Comparison of ENCODE assay signal across 11 mouse cellular contexts in genomic region chr11:96282795-96283430, GRCm38 (mm10). TPM values are rescaled to one million over a fixed set of nuclear protein-coding genes. Genes with fewer than 3 reads are reported as not detected.
A peak's percentile ranks its signal among the peaks of the same experiment; 100 is the strongest.
DNase-seq lines count a peak whose midpoint lies in the region; ATAC-seq and TF ChIP-seq lines count a peak whose summit lies in the region.
"Had no signal": no experiment of that assay in that cellular context is flagged by ENCODE, and none has a peak within 500 bp of the region (broad histone marks: within the 10 kb centered on the region; RNA-seq: fewer than 3 reads in every experiment).

No protein-coding gene starts in this region.

- ATAC-seq in heart, embryonic 12.5 days (ENCODE audit: insufficient number of reproducible peaks, low FRiP score): 0 out of 2 replicates have a peak, but pooled peaks have one; percentile 22
- peak; percentile 20; the same call in 1 of the 2 replicates for ATAC-seq in hindbrain, embryonic 11.5 days (ENCODE audit: low FRiP score)
- no peak for ATAC-seq in limb, embryonic 12.5 days (ENCODE audit: insufficient number of reproducible peaks, insufficient read depth, low FRiP score, low TSS enrichment, low read depth)
- no peak for ATAC-seq in activated CD4-positive, CD25-positive, alpha-beta regulatory T cell, adult 4 months

- no peak for TF ChIP-seq EP300 in CH12.LX (IDR thresholded peaks at IDR 0.05; ENCODE audit: low read length)

- H3K27ac ChIP-seq in heart, embryonic 12.5 days (ENCODE audit: poor library complexity, severe bottlenecking): no peak overlapping the region
- H3K27ac ChIP-seq in CH12.LX (ENCODE audit: insufficient read depth, low read depth): no peak overlapping the region
- peak overlapping the region; percentile 76 for H3K27ac ChIP-seq in hindbrain, embryonic 11.5 days (ENCODE audit: low read depth, low read length)
- no peak overlapping the region for H3K27ac ChIP-seq in limb, embryonic 12.5 days
- H3K27ac ChIP-seq: liver, embryonic 14.5 days had no signal

- no peaks in the 10 kb centered on the region for H3K36me3 ChIP-seq in heart, embryonic 12.5 days
- H3K36me3 ChIP-seq in CH12.LX (replicated peaks in 1 of 2; ENCODE audit: control insufficient read depth in 1 of 2, insufficient read depth in 1 of 2, low read length in 1 of 2): no peaks in the 10 kb centered on the region
- H3K36me3 ChIP-seq in hindbrain, embryonic 11.5 days (ENCODE audit: control insufficient read depth, insufficient read depth, low read length): no peaks in the 10 kb centered on the region
- no peaks in the 10 kb centered on the region for H3K36me3 ChIP-seq in limb, embryonic 12.5 days

- dilution Hi-C loops in CH12.LX (cut with MboI; ENCODE audit: extremely low pct_ligation_motif_present, extremely low pct_unique_long_range_greater_than_20kb, low sequenced_read_pairs): no loop called here

- no peak for TF ChIP-seq RAD21 in CH12.LX (IDR thresholded peaks at IDR 0.05; ENCODE audit: low read depth, low read length)

- H3K4me3 ChIP-seq in heart, embryonic 12.5 days: no peak overlapping the region
- peak overlapping the region in 1 of 3 experiments; percentile 2 for H3K4me3 ChIP-seq in CH12.LX (replicated peaks in 1 of 3; ENCODE audit: low read depth in 2 of 3, low read length in 2 of 3, poor library complexity in 1 of 3)
- peak overlapping the region; percentile 37 for H3K4me3 ChIP-seq in hindbrain, embryonic 11.5 days (ENCODE audit: low read depth, low read length)
- peak overlapping the region; percentile 32 for H3K4me3 ChIP-seq in limb, embryonic 12.5 days (replicated peaks)

- H3K27me3 ChIP-seq in heart, embryonic 12.5 days (replicated peaks): peaks cover 93% of the 10 kb centered on the region
- peaks cover 93% of the 10 kb centered on the region for H3K27me3 ChIP-seq in CH12.LX (replicated peaks)
- peaks cover 88% of the 10 kb centered on the region for H3K27me3 ChIP-seq in hindbrain, embryonic 11.5 days (ENCODE audit: control insufficient read depth, insufficient read depth, low read length)
- H3K27me3 ChIP-seq in limb, embryonic 12.5 days: peaks cover 97% of the 10 kb centered on the region

- H3K4me2 ChIP-seq in heart, embryonic 12.5 days: no peak overlapping the region
- H3K4me2 ChIP-seq in CH12.LX (ENCODE audit: insufficient read depth, low read depth, poor library complexity, severe bottlenecking): peak overlapping the region; percentile 91
- peak overlapping the region; percentile 18; the same call in 1 of the 2 replicates for H3K4me2 ChIP-seq in hindbrain, embryonic 11.5 days (replicated peaks; ENCODE audit: low read depth, low read length)
- peak overlapping the region; percentile 41 for H3K4me2 ChIP-seq in limb, embryonic 12.5 days

- WGBS in heart, embryonic 12.5 days: under 1% methylated on average over 46 of the region's 49 CpGs
- under 1% methylated on average over 49 of the region's 49 CpGs for WGBS in hindbrain, embryonic 11.5 days
- under 1% methylated on average over 49 of the region's 49 CpGs for WGBS in limb, embryonic 12.5 days

- no peak overlapping the region for H3K9ac ChIP-seq in heart, embryonic 12.5 days
- H3K9ac ChIP-seq in CH12.LX (ENCODE audit: insufficient read depth, low read depth): no peak overlapping the region
- H3K9ac ChIP-seq in hindbrain, embryonic 11.5 days (ENCODE audit: low read depth, low read length): peak overlapping the region; percentile 39
- no peak overlapping the region for H3K9ac ChIP-seq in limb, embryonic 12.5 days (replicated peaks)
- H3K9ac ChIP-seq: liver, embryonic 14.5 days had no signal

- in situ Hi-C loops in CH12.LX (cut with MboI; ENCODE audit: low pct_ligation_motif_present, low pct_unique_long_range_greater_than_20kb, low sequenced_read_pairs): no loop called here

- H3K79me2 ChIP-seq in CH12.LX (replicated peaks; ENCODE audit: control insufficient read depth, extremely low read depth, insufficient read depth, poor library complexity, severe bottlenecking): no peaks in the 10 kb centered on the region

- H3K9me3 ChIP-seq in heart, embryonic 12.5 days (replicated peaks): no peaks in the 10 kb centered on the region
- peaks cover 16% of the 10 kb centered on the region for H3K9me3 ChIP-seq in CH12.LX (replicated peaks; ENCODE audit: low read length)
- no peaks in the 10 kb centered on the region for H3K9me3 ChIP-seq in hindbrain, embryonic 11.5 days (ENCODE audit: control insufficient read depth, low read length)
- H3K9me3 ChIP-seq in limb, embryonic 12.5 days: no peaks in the 10 kb centered on the region

- TF ChIP-seq CTCF in CH12.LX (conservative IDR thresholded peaks at IDR 0.05 in 1 of 2, IDR thresholded peaks at IDR 0.05 in 1 of 2; ENCODE audit: low read depth in 2 of 2, low read length in 2 of 2): no peak

- H3K4me1 ChIP-seq in heart, embryonic 12.5 days (replicated peaks): peaks cover 30% of the 10 kb centered on the region
- peaks cover 3 to 8% of the 10 kb centered on the region in 2 experiments; a peak in 3 of 4 replicates for H3K4me1 ChIP-seq in CH12.LX (ENCODE audit: control insufficient read depth in 1 of 2, insufficient read depth in 2 of 2)
- no peaks in the 10 kb centered on the region; the same call in none of the 2 replicates for H3K4me1 ChIP-seq in hindbrain, embryonic 11.5 days (replicated peaks; ENCODE audit: control insufficient read depth, insufficient read depth, low read length)
- H3K4me1 ChIP-seq in limb, embryonic 12.5 days (replicated peaks): peaks cover 39% of the 10 kb centered on the region

- TF ChIP-seq POLR2A in CH12.LX (IDR thresholded peaks at IDR 0.05; ENCODE audit: low read depth, low read length): no peak

- DNase-seq in heart, postnatal 4 days: no peak
- no peak for DNase-seq in CH12.LX (ENCODE audit: extremely low read depth)
- DNase-seq in hindbrain, embryonic 11.5 days (ENCODE audit: low spot score): no peak
- no peak for DNase-seq in frontal cortex, postnatal 10 days (ENCODE audit: low spot score in 2 of 2)
- DNase-seq in thymus, postnatal 10 days (ENCODE audit: low spot score in 2 of 2): no peak

TF ChIP-seq in CH12.LX, 34 proteins besides CTCF, POLR2A, EP300 and RAD21 (continues in another document):
- TF ChIP-seq GABPA (IDR thresholded peaks at IDR 0.05; ENCODE audit: insufficient replicate concordance, low read depth, low read length) (no peak), KAT2A (IDR thresholded peaks at IDR 0.05; ENCODE audit: insufficient replicate concordance, low read length) (no peak), USF1 (IDR thresholded peaks at IDR 0.05; ENCODE audit: low read depth, low read length) (no peak)

RNA-seq across cellular contexts. Expression of gene Hoxb8, which starts 1.2 kb away (rescaled TPM):
- polyA plus RNA-seq in heart, embryonic 12.5 days (2016; fragmentation: Nextera tagmentation; extraction: Ambion mirVana): 0.06 TPM in 1 of 2 replicates, not detected in the other
- total RNA-seq in heart, postnatal 4 days (2021): not detected
- total RNA-seq in CH12.LX (2012; rRNA removed) (not detected in 2 replicates), CH12.LX (2014; rRNA removed) (not detected in 2 replicates)
- not detected in 2 replicates for polyA plus RNA-seq in CH12.LX (2012; ENCODE audit: insufficient read length, low read depth)
- 3.1 and 7.0 TPM in 2 replicates for polyA plus RNA-seq in hindbrain, embryonic 11.5 days (2014; fragmentation: Nextera tagmentation; extraction: Ambion mirVana)
- 0.24 and 0.40 TPM in 2 replicates for polyA plus RNA-seq in limb, embryonic 12.5 days (2016; fragmentation: Nextera tagmentation; extraction: Ambion mirVana)
- polyA plus RNA-seq in activated CD4-positive, CD25-positive, alpha-beta regulatory T cell, adult 4 months (2017; shearing (Covaris generic)): not detected
- total RNA-seq: granulocyte monocyte progenitor cell, adult 5-6 weeks had no signal
- polyA plus RNA-seq: embryonic facial prominence, embryonic 14.5 days had no signal

RNA-seq across cellular contexts. Expression of gene Hoxb7, which starts 3.5 kb away (rescaled TPM):
- polyA plus RNA-seq in heart, embryonic 12.5 days (2016; fragmentation: Nextera tagmentation; extraction: Ambion mirVana): 0.14 and 0.22 TPM in 2 replicates
- under 1 TPM in 1 of 2 experiments, not detected in 1; 0.24 TPM for total RNA-seq in heart, postnatal 4 days (2021)
- total RNA-seq in CH12.LX (2012; rRNA removed) (not detected in 2 replicates), CH12.LX (2014; rRNA removed) (not detected in 2 replicates)
- not detected in 2 replicates for polyA plus RNA-seq in CH12.LX (2012; ENCODE audit: insufficient read length, low read depth)
- 4.0 and 11.2 TPM in 2 replicates for polyA plus RNA-seq in hindbrain, embryonic 11.5 days (2014; fragmentation: Nextera tagmentation; extraction: Ambion mirVana)
- polyA plus RNA-seq in limb, embryonic 12.5 days (2016; fragmentation: Nextera tagmentation; extraction: Ambion mirVana): 1.8 and 2.1 TPM in 2 replicates
- polyA plus RNA-seq in activated CD4-positive, CD25-positive, alpha-beta regulatory T cell, adult 4 months (2017; shearing (Covaris generic)): not detected
- total RNA-seq: granulocyte monocyte progenitor cell, adult 5-6 weeks had no signal

RNA-seq across cellular contexts. Expression of gene Hoxb6, which starts 9.4 kb away (rescaled TPM):
- polyA plus RNA-seq in heart, embryonic 12.5 days (2016; fragmentation: Nextera tagmentation; extraction: Ambion mirVana): 0.62 TPM in 1 of 2 replicates, not detected in the other
- not detected for total RNA-seq in heart, postnatal 4 days (2021)
- total RNA-seq in CH12.LX (2012; rRNA removed) (0.34 and 1.1 TPM in 2 replicates), CH12.LX (2014; rRNA removed) (0.12 TPM in 1 of 2 replicates, not detected in the other)
- 0.31 and 0.53 TPM in 2 replicates for polyA plus RNA-seq in CH12.LX (2012; ENCODE audit: insufficient read length, low read depth)
- polyA plus RNA-seq in hindbrain, embryonic 11.5 days (2014; fragmentation: Nextera tagmentation; extraction: Ambion mirVana): 15.9 and 38.5 TPM in 2 replicates
- polyA plus RNA-seq in limb, embryonic 12.5 days (2016; fragmentation: Nextera tagmentation; extraction: Ambion mirVana): 1.0 and 1.1 TPM in 2 replicates
- not detected for polyA plus RNA-seq in activated CD4-positive, CD25-positive, alpha-beta regulatory T cell, adult 4 months (2017; shearing (Covaris generic))
- total RNA-seq: granulocyte monocyte progenitor cell, adult 5-6 weeks had no signal

RNA-seq across cellular contexts. Expression of gene Hoxb9, which starts 11.7 kb away (rescaled TPM):
- 0.06 TPM in 1 of 2 replicates, not detected in the other for polyA plus RNA-seq in heart, embryonic 12.5 days (2016; fragmentation: Nextera tagmentation; extraction: Ambion mirVana)
- not detected for total RNA-seq in heart, postnatal 4 days (2021)
- not detected in 2 replicates for total RNA-seq in CH12.LX (2012; rRNA removed)
- total RNA-seq in CH12.LX (2014; rRNA removed): not detected in 2 replicates
- polyA plus RNA-seq in CH12.LX (2012; ENCODE audit: insufficient read length, low read depth): not detected in 2 replicates
- polyA plus RNA-seq in hindbrain, embryonic 11.5 days (2014; fragmentation: Nextera tagmentation; extraction: Ambion mirVana): 0.80 and 3.2 TPM in 2 replicates
- polyA plus RNA-seq in limb, embryonic 12.5 days (2016; fragmentation: Nextera tagmentation; extraction: Ambion mirVana): 1.0 and 1.3 TPM in 2 replicates
- polyA plus RNA-seq in activated CD4-positive, CD25-positive, alpha-beta regulatory T cell, adult 4 months (2017; shearing (Covaris generic)): under 1 TPM in 1 of 2 experiments, not detected in 1; 0.15 TPM
- total RNA-seq: granulocyte monocyte progenitor cell, adult 5-6 weeks had no signal

RNA-seq across cellular contexts. Expression of gene Hoxb5, which starts 20.2 kb away (rescaled TPM):
- 0.14 and 1.9 TPM in 2 replicates for polyA plus RNA-seq in heart, embryonic 12.5 days (2016; fragmentation: Nextera tagmentation; extraction: Ambion mirVana)
- under 1 TPM in 1 of 2 experiments, not detected in 1; 0.32 TPM for total RNA-seq in heart, postnatal 4 days (2021)
- total RNA-seq in CH12.LX (2012; rRNA removed) (0.04 and 0.08 TPM in 2 replicates), CH12.LX (2014; rRNA removed) (not detected in 2 replicates)
- 0.13 TPM in 1 of 2 replicates, not detected in the other for polyA plus RNA-seq in CH12.LX (2012; ENCODE audit: insufficient read length, low read depth)
- 33.1 and 42.5 TPM in 2 replicates for polyA plus RNA-seq in hindbrain, embryonic 11.5 days (2014; fragmentation: Nextera tagmentation; extraction: Ambion mirVana)
- 0.83 and 2.1 TPM in 2 replicates for polyA plus RNA-seq in limb, embryonic 12.5 days (2016; fragmentation: Nextera tagmentation; extraction: Ambion mirVana)
- not detected for polyA plus RNA-seq in activated CD4-positive, CD25-positive, alpha-beta regulatory T cell, adult 4 months (2017; shearing (Covaris generic))

Comparison
In these comparisons a context has a peak if more than half of its experiments do, and no peak if none do; other contexts are left out.
1. ATAC-seq: peak in heart, embryonic 12.5 days (single experiment) and hindbrain, embryonic 11.5 days (single experiment); none in limb, embryonic 12.5 days (single experiment) and activated CD4-positive, CD25-positive, alpha-beta regulatory T cell, adult 4 months (single experiment).